Mouse (Mus musculus): ENCODE measurements around the gene Rasgrp1. TPM values are rescaled to one million over a fixed set of nuclear protein-coding genes. Genes with fewer than 3 reads are reported as not detected.

Rasgrp1 gene
- polyA plus RNA-seq, 1 experiment: not detected

DNA sequence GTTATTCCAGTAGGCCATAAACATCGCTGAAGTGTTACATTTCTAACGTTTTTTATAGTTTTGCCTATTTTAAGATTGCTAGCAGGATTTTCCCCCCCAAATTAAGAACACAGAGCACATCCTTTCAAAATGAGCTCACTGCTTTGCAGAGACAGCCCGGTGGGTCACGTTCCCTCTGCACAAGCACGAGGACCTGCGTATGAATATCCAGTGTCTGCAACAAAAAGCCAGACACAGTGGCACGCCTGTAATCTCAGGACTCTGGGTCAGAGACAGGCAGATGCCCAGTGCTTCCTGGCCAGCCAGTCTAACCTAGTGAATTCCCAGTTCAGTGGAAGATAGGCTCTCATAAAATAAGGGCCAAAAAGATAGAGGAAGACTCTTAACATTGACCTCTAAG lies 112.5 kb downstream of the Rasgrp1 start:
- H3K4me1 ChIP-seq (ENCODE audit: control insufficient read depth, insufficient read depth, insufficient read length, low read length): no peaks in the 10 kb centered on the region
- no peak overlapping the region for H3K27ac ChIP-seq (replicated peaks; ENCODE audit: low read depth, low read length)
- no peak overlapping the region for H3K4me3 ChIP-seq (ENCODE audit: insufficient read depth, low read depth, low read length)

Other genes with a start within 250 kb of the Rasgrp1 start
- gene Spred1, start 221.6 kb downstream of the Rasgrp1 start, polyA plus RNA-seq (2012; ENCODE audit: insufficient read depth, insufficient read length, missing spikeins): 7.1 and 12.1 TPM in 2 replicates
- gene Fam98b, start 93.3 kb downstream of the Rasgrp1 start, polyA plus RNA-seq (2012; ENCODE audit: insufficient read depth, insufficient read length, missing spikeins): 19.8 and 28.1 TPM in 2 replicates